Mouse (Mus musculus) MEL (cell line): ENCODE data around the gene Celf2.

Experiments
- CTCF ChIP-seq, 3 experiments: IDR thresholded peaks in 2 of 3; conservative IDR thresholded peaks in 1 of 3; 2 replicates each; pipeline ENCODE4 v1.5.1; 2011 to 2012; ENCODE audit warnings: low read length in 3 of 3, low read depth in 2 of 3, mild to moderate bottlenecking in 2 of 3, improper control_type of control experiment in 1 of 3, inconsistent platforms in 1 of 3, mixed read lengths in 1 of 3, moderate library complexity in 1 of 3; ENCODE audit not compliant: control insufficient read depth in 1 of 3, insufficient read depth in 1 of 3, poor library complexity in 1 of 3, severe bottlenecking in 1 of 3
- ELF1 ChIP-seq: IDR thresholded peaks from 2 replicates; pipeline ENCODE4 v1.6.1; 2014; ENCODE audit warnings: low read depth, mild to moderate bottlenecking, inconsistent platforms, low read length, improper control_type of control experiment, moderate library complexity
- GATA1 ChIP-seq: IDR thresholded peaks from 2 replicates; pipeline ENCODE4 v1.6.1; 2011; ENCODE audit warnings: low read depth, low read length, improper control_type of control experiment
- MAX ChIP-seq: IDR thresholded peaks from 2 replicates; pipeline ENCODE4 v1.6.1; 2011; ENCODE audit warnings: low read length, improper control_type of control experiment
- RCOR1 ChIP-seq: IDR thresholded peaks from 2 replicates; pipeline ENCODE4 v1.6.1; 2012; ENCODE audit warnings: low read depth, mild to moderate bottlenecking, inconsistent platforms, low read length, improper control_type of control experiment
- TBP ChIP-seq: IDR thresholded peaks from 2 replicates; pipeline ENCODE4 v1.8.0; 2011; ENCODE audit warnings: low read depth, low read length, improper control_type of control experiment
- USF1 ChIP-seq: IDR thresholded peaks from 2 replicates; pipeline ENCODE4 v1.6.1; 2014; ENCODE audit warnings: low read depth, mild to moderate bottlenecking, inconsistent platforms, low read length, improper control_type of control experiment, moderate library complexity
- ZC3H11A ChIP-seq: IDR thresholded peaks from 2 replicates; pipeline ENCODE4 v1.6.1; 2012; ENCODE audit warnings: low read depth, mild to moderate bottlenecking, inconsistent platforms, low read length, improper control_type of control experiment
- ZKSCAN1 ChIP-seq: IDR thresholded peaks from 2 replicates; pipeline ENCODE4 v1.6.1; 2012; ENCODE audit warnings: low read depth, mild to moderate bottlenecking, inconsistent platforms, low read length, improper control_type of control experiment, moderate library complexity

GRCm38 (mm10) chr2:6705929-6706739, 803.2 kb downstream of the Celf2 start:
- TF ChIP-seq CTCF (IDR thresholded peaks at IDR 0.05 in 2 of 3, conservative IDR thresholded peaks at IDR 0.05 in 1 of 3; ENCODE audit: control insufficient read depth in 1 of 3, insufficient read depth in 1 of 3, low read depth in 2 of 3, low read length in 3 of 3, poor library complexity in 1 of 3, severe bottlenecking in 1 of 3) (no peak), RCOR1 (no peak), ZKSCAN1 (no peak), ELF1 (no peak), USF1 (no peak), ZC3H11A (no peak), MAX (no peak), GATA1 (no peak), TBP (no peak)
